Mouse (Mus musculus) megakaryocyte, adult 5-6 weeks (primary cell): ENCODE measurements around the gene Ttc30b. TPM values are rescaled to one million over a fixed set of nuclear protein-coding genes. Genes with fewer than 3 reads are reported as not detected.
"Not testable (repeated sequence)": the region's sequence is repeated elsewhere in the genome, so short reads cannot be mapped to it uniquely, and the experiment has no call there.

Experiments used
- ATAC-seq: 2 replicates; pipeline ENCODE4 v1.8.0; 2016; ENCODE audit warnings: mild to moderate bottlenecking, inconsistent platforms; ENCODE audit not compliant: poor library complexity, severe bottlenecking
- total RNA-seq, 2 experiments: library from RNA; stranded (forward) in 1 of 2; stranded (reverse) in 1 of 2; fragments of 153-499, 151-499 nt in 1 of 2; fragments of 221-1000, 200-1000 nt in 1 of 2; gene quantifications; 2 replicates each; pipeline versions ENCODE4 v1.2.3 to v1.2.4; 2015 to 2017

The Ttc30b gene
- total RNA-seq (2015), result 1.8 TPM in 2 replicates
- total RNA-seq (2017), result 2.1 and 2.3 TPM in 2 replicates

DNA sequence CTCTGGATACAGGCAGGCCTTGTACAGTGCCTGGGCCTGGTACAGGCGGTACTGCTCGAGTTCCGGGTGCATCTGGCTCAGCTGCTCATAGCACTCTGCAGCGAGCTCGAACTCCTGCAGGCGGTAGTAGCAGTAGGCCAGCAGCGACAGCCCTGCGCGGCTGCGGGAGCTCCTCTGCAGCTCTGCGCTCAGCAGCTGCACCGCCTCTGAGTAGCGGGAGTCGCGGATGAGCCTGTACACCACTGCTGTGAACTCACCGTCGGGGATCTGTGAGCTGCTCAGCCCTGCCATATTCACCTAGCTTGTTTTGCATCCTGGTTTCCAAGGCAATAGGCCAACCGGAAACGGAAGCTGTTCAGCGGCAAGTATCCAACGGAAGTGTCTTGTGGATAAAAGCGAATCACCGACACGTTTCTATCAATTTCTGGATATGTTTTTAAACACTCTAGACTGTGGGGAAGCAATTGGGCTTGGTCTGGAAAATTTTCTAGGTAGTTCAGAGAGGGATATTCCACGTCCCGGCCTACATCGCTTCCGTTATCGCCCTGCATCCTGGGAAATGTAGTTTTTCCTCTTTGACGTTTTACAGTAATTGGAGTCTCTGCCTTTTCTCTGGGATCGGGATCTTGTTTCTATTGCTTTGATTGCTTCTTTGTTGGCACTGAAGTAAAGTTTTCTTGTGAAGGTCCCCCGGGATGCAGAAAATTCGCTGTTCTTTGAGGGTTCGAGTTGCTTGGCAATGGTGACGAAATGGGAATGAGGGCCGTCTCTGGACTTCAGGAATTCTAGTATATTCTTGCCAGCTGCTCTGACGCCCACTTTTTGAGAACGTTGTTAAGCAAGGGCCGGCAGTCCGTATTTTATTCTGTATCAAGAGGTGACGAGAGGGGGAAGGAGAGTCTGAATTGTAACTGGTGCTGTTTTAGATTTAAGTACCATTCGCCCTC lies at the start of gene Ttc30b:
TSS of gene Ttc30b (minus strand) at position 469 of the 947 bp plus-strand sequence.
- peak; percentile 84 for ATAC-seq

DNA sequence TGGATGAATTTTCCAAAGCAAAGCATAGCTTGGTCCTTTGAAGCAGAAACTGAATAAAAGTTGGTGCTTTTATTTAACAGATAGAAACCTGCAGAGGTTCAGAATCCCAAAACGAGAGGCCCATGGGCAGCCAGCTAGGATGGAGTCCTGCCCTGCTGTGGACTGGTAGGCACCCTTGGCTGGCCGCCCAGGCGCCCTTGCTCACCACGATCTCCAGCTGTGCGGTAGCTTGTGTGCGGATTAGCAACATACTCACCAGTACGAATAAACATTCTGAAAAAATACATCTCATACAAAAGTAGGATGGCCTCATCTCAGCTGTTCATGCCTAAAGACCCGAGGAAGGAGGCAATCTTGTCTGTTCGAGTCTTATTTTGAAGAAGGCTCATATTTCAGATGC lies 49.4 kb upstream of the Ttc30b start:
- ATAC-seq, result no peak

DNA sequence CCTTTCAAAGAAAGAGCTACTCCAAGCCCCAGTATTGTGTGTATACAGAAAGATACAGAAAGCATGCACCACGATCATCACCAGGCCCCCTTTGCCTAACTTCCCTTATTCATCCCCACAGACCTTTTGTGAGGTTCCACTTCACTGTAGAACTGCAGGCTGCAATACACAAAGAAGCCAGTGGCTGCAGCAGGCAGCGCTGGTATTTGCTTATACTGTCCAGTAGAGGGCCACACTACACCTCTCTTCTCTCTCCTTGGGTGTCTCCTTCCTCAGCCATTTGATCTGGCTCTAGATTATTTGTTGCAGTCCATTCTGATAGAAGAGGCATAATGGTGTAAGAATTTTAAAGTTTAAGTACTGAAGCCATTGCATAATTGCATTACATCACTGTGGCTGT lies 46.7 kb upstream of the Ttc30b start:
- ATAC-seq, result peak; percentile 91

DNA sequence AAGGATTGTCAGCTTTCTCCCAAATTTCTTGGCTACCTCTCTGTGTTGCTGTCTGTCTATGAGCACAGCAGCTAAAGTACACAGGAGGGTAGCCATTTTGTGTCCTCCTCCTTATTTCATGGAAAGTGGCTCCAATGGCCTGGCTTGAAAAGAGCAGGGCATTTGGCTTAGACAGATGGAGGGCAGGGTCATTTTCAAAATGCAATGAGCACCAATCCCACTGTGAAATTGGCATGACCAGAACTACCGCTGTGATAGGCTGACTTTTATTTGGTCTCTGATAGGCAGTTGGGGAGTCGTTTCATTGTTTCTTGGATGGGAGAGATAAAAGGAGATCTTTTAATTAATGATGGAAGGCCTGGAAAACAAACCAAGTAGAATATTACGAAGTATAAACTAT lies 45.5 kb upstream of the Ttc30b start:
- no peak for ATAC-seq

DNA sequence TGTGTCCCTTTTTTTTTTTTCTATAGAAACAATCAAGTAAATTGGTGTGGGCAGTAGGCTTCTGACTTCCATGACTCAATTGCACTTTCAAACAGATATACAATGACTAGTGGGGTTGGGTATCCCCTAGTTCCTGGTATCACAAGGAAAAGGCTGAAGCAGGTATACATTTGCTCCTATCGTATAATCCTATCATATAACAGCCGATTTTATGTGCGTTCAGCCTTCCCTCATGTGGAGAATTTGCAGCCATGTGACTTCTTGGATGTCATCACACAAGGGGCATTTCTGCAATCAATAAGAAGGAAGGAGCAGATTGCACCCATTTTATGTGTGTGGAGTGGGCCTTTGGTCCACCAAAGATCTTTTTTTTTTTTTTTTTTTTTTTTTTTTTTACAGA lies 44.7 kb upstream of the Ttc30b start:
- no peak for ATAC-seq

DNA sequence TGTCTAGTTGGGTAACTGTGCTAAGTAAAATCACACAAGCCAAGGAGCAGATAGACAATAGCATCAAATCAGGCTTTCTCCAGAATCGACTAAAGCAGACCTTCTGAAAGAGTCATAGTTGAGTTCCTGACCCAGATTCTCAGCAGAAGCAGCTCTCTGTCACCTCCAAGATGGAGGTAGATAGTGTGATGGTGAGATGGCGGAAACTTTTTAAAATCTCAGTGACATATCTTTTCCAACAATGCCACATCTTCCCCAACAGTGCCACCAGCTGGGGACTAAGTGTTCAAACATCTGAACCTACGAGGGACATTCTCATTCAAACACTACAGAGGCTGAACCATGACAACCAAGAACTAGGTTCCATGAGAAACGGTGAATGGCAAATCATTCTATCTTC lies 44.2 kb upstream of the Ttc30b start:
- no peak for ATAC-seq

DNA sequence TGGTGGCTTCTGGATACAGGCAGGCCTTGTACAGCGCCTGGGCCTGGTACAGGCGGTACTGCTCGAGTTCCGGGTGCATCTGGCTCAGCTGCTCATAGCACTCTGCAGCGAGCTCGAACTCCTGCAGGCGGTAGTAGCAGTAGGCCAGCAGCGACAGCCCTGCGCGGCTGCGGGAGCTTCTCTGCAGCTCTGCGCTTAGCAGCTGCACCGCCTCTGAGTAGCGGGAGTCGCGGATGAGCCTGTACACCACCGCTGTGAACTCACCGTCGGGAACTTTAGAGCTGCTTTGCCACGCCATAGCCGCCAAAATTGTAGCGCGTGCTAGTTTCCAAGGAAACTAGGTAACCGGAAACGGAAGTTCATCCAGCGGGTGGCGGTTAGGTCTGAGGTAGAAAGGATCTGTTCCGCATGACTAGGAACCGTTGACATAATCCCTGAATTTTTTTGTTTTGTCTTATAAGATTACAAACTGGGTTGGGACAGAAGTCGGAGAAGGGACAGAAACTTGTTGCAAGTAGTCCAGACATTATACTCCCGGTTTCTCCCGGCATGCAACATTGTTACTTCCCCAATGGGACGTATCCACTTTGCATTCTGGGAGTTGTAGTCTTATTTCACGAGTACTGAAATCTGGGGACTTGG lies 43.2 kb upstream of the Ttc30b start, which contains the start of gene Ttc30a1:
TSS of gene Ttc30a1 (minus strand) at position 528 of the 642 bp plus-strand sequence.
- ATAC-seq, result peak; percentile 63

DNA sequence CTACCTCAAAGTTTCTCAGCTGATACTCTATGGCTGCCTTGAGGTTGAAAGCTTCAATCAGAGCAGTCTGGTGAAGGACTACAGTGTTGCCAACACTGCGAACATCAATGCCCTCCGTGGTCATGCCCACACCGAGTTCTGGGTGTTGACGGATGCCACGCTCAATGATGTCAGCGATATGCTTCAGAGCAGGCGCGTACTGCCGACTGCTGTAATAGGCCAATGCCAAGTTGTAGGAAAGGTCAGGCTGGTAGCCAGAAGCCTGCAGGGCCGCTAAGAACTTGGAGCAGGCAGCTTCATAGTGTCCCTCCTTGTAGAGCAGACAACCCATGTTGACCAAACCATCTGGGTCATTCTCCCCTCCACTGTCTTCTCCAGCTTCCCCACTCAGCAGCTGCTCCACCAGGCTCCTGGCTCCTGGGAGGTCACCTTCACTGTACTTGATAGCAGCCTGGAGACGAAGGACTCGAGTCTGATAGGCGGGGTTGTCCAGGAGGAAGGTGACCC lies 42.6 kb upstream of the Ttc30b start:
- not testable (repeated sequence) for ATAC-seq

DNA sequence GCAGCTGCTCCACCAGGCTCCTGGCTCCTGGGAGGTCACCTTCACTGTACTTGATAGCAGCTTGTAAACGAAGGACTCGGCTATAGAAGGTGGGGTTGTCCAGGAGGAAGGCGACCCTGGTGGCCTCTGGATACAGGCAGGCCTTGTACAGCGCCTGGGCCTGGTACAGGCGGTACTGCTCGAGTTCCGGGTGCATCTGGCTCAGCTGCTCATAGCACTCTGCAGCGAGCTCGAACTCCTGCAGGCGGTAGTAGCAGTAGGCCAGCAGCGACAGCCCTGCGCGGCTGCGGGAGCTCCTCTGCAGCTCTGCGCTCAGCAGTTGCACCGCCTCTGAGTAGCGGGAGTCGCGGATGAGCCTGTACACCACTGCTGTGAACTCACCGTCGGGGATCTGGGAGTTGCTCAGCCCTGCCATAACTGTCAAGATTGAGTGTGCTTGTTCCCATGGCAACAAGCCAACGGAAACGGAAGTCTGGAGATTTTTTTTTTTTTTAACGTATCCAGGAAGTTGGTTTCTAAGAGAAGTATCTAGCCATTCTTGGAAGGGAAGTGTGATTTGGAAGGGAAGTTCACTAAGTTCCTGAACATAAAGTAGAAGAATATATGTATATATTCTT lies 39.5 kb upstream of the Ttc30b start, which contains the start of gene Ttc30a2:
TSS of gene Ttc30a2 (minus strand) at position 419 of the 617 bp plus-strand sequence.
- ATAC-seq, result peak; percentile 23

DNA sequence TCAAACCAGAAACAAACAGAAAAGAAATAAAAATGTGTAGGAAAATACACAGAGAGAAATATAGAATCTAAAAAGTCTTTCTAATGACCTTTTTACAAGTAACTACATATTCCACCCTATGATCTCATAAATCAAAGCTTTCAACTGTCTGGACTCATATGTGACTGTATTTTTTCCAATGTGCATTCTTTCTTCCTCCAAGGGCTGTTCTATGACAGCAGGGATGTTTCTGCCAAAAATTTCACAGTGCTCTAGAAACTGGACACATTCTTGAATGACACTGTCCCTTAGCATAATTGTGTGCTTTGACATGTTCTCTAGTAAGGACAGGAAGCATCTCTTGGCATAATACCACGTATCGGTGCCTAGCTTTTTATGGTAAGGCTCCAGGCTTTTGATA lies 37.7 kb upstream of the Ttc30b start:
- ATAC-seq, result not testable (repeated sequence)

DNA sequence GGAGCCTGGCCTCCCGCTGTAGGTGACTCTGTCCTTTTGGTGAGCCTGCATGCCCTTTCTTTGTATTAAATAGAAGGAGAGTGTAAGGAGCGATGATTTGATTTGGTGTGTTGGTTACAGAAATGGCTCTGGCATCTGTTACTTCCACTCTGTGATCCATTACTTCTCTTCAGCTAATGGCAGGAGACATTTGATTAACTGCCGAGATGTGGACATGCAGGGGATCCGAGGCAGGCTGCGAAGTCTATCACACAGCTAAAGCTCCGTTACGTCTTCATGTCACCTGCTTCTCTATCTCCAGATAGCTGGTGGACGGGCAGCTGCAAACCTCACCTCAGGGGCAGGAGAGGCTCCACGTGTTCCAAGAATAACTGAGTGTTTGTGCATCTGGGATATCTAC lies 35.7 kb upstream of the Ttc30b start:
- no peak for ATAC-seq

DNA sequence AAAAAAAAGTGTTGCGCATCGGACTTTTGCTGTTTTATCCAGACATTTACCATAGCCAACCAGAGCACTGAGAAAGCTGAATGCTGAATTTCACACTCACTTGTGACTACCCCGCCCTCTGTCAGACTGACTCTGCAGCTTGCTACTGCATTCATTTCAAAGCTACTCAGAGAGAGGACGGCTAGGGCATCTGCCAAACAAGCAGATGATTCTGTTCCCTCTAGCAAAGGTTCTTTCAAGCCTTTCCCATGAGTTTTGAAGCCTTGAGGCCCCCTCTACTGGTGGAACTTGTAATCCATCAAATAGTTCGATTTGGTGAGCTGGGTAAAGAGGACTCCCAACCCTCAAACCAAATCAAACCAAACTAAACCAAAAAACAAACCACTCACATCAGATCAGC lies 26.6 kb upstream of the Ttc30b start:
- peak; percentile 69 for ATAC-seq

DNA sequence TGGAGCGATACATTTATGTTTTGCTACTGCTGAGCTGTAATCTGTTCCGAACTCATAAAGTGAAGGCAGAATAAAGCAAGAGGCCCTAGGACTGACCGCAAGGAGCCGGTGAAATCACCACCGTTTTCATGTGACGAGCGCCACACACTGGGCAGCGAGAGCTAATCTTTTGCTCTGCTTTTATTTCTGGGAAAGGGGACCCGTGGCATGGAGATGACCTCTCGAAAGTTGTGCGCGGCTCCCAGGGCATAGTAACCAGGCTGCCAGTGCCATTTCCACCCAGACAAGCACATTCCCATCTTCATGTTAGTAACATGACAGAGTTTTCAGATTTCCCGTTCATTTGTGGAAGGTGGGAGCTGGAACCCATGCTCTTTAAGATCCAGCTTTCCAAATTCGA lies 26.1 kb upstream of the Ttc30b start:
- peak; percentile 91 for ATAC-seq

DNA sequence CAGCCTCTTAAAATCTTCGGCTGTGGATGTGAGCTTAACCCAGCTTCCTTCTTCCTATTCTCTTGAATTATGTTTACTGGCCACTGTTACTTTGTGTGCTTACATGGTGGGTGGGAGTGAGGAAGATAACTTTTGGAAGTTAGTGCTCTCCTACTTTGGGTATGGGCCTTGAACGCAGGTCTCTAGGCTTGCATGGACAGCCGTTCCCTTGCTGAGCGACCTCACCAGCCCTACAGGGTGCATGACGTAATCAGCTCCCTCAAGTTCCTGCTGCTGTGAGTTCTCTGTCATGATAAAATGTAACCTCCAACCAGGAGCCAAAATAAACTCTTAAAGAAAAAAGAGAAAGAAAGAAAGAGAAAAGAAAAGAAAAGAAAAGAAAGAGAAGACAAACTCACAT lies 25.7 kb upstream of the Ttc30b start:
- no peak; the same call in 1 of the 2 replicates for ATAC-seq

DNA sequence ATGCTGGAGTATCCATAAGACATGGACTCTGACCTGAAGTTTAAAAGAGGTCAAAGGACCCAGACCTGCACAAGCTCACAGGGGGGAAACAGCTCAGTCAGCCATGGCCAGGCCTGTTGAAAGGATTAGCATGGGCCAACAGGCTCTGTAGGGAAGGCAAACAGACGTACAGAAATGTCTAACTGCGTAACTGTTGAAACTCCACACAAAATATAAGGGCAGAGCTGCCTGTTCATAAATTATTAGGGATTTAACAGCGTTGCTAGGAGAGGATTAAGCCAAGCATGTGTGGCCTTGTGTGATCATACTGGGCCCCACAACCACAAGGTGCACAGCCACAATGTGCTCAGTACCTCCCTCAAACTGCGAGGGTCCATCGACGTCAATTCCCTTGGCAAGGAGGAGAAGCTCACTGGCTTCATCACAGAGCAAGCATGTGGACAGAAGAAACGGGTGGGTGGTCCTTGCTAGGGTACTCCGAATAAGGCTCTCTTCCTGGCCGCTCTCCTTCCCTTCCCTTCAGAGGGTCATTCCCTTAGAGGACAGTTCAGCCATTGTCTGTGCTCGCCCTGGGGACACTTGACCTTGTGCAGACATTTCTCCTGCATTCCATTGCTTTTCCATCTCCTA lies 24.9 kb upstream of the Ttc30b start:
- no peak for ATAC-seq

DNA sequence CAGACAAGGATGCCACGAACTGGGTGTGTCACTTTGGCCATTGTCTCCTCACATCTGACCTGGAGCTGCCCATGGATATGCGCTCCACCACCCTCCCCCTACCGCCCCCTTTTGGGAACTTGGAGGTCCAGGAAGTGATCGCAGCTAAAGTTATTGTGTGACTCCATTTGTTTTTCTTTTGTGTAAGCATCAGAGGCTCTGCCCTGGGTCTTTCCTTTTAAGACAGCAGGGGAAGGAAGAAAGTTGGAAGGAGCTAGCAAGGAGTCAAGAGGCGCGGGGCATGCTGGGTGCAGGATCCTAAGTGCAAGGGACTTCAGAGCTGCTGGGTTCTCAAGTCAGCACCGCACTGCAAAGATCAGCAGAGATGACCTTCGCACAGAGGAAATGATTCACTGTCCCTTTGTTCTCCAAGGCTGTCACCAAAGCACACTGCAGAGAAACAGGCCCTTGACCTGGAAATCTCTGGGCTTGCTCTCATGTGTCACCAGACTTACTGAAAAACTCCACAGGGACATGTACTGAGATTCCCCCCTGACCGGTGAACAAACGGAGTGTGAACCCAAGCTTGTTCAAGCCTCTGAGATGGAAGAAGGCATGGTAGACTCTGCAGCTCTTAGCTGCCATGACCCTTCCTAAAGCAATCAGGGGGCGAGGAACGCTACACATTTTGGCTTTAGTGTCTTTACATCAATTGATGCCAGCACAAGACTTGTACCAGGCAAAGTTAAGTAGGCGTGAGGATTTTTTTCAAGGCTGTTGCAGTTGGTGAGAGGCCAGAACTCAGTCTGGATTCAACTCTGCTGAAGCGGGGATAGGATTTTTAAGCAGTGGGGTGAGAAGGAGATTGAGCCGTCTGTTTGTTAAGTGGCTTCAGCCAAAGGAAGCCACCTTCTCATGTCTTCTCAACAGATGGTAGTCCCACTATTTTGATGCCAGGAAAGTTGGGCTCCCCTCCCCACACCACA lies 22.3 kb upstream of the Ttc30b start:
- no peak for ATAC-seq

DNA sequence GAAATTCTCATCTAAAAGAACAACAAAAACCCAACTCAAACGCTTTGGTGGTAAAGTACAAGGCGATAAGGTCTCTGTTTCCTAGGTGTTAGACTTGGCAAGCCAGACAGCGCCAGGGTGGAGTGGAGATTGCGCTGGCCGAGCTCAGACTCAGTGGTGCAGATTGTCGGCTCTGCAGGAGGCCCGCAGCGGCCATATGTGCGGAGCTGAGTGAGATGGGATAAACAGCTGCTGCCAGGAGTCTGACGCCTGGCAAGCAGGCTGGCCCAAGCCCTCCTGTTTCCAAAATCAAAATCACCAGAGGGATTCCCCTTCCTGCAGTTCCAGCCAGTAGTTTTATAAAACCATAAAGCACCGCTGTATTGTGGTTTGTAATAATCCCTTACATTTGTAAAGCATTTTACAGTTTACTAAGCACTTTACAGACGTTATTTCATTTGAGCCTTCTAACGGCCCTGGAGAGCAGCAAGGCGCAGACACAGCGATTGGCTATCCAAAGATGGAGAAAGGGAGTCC lies 21.5 kb upstream of the Ttc30b start:
- ATAC-seq, result no peak

DNA sequence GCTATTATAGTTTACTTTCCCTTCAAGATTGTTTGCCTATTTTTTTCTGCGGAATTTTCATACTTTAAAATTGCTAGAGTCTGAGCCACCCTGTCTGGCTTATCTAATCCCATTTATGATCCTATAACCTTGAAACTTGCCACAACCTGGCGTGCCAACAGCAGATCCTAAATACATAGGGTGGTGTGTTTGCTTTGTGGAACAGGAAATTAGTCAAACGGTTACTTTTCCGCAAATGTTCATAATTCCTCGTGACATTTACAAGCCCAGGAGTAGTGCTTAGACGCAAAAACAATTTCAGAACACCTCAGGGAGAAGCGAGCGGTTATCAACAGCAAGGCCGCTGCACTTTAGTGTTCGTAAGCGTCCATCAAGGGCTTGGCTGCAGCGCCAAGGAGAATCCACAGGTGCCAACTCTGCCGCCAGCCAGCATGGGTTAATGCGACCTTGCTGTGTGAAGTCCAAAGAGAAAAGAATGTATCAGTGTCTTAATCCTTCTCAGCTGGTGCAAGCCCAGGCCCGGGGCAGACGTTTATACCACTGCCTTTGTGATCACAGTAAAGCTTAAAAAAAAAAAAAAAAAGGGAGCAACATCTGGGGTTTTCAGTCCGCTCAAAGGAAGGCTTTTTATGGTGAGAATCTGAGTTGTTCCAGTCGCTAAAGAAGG lies 20.9 kb upstream of the Ttc30b start:
- ATAC-seq, result no peak

DNA sequence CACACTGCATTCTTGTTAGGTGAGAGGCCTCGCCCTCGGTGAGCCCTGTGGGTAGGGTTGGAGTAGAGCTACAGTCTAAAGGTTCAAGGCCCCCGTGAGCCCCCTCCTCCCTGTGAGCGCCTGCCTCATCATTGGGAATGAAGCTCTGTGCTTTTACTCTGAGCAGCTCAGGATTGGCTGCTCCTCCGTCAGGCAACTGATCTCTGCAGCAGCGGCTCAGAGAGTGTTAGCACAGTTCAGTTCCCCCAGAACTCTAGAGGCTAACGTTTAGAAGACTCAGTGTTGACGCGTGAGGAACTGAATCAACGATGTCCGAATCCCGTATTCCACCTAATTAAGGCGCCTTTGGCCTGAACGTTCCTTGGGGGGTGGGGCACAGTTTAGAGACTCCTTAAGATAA lies 17.3 kb upstream of the Ttc30b start:
- ATAC-seq, result no peak
